Mouse (Mus musculus): ENCODE data around the gene Astn1.

Astn1 gene

DNA sequence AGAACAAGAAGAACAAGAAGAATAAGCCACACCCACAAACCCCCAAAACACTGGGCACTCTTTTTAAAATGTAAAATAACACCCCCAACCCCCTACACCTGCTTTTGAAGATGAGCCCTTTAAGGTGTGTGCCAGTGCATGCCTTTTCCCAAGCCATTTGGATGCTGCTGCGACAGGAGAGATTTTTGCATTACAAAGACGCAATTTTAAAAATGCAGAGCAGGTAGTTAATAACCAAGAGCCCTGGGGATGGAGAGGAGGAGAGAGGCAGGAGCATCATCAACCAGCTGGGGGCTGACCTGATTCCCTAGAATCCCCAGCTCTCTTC lies at the start of gene Astn1:
TSS of gene Astn1 (plus strand) at position 310 of the 328 bp plus-strand sequence.
- no peak for DNase-seq

- DNase-seq, result no peak
Observed at GRCm38 (mm10) chr1:158323325-158323724, 38.7 kb upstream of the Astn1 start.

GRCm38 (mm10) chr1:158328126-158328525 lies 33.9 kb upstream of the Astn1 start:
- DNase-seq, result no peak

DNA sequence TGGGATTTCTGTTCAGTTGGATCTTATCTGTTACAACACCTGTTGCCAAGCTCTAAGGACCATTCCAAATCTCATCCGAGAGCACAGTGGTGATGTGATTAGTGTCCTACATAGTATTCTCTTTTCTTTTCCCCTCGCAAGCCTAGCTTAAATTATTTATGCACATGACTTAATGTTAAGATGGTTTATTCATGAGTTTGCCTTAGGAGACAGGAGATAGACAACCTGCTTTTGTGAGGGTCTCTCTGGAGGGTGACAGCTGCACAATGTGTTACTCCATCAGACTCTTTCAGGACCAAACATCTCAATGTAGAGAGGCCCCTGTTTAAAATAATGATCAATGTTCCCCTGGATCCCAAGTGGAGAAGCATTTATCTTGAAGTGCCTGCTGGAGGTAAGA lies 33.2 kb upstream of the Astn1 start:
- no peak for DNase-seq

GRCm38 (mm10) chr1:158343243-158343714 lies 18.8 kb upstream of the Astn1 start:
- no peak for DNase-seq

GRCm38 (mm10) chr1:158353656-158354371 lies 8.3 kb upstream of the Astn1 start:
- no peak for DNase-seq

DNA sequence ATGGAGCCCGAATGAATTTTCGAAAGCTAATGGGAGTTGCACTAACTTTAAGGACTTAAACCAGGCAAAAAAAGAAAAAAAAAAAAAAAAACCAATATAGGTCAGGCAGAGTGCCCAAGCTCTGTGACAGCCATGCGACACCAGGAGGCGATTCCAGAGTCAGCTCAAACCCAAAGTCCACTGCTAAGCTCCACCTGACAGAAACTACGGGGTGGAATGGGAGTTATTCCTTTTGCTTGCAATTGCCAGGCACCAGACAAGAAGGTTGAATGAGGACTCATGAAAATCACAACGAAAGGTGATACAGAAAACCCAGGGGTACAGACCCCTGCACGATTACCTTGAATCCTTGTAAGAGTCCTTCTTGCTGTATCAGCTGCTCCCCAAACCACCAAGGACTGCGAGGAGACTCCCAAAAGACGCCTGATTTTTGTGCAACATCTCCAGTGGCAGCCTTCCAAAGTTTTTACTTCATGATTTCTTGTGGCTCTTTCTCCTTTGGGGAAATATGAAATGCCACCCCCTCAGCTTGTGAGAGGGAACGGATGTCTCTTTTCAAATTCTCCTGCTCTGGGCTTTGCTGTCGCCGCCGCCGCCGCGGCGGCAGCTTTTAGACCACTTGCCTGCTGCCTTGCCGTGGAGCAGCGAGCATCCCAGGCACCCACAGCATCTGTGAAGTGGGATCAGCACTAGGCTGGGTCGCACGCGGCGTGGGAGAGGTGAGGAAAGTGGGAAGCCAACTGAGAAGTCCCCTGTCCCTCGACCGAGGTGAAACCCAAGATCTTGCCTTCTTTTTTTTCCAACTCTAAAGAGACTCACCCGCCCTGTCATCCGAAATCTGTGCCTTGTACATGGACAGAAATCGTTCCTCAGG lies 6.7 kb upstream of the Astn1 start:
- no peak for DNase-seq

- DNase-seq, result no peak
Observed at GRCm38 (mm10) chr1:158356051-158356461, 6.0 kb upstream of the Astn1 start, which contains the start of gene Brinp2. Gene Brinp2 (minus strand): TSS chr1:158356326.

DNA sequence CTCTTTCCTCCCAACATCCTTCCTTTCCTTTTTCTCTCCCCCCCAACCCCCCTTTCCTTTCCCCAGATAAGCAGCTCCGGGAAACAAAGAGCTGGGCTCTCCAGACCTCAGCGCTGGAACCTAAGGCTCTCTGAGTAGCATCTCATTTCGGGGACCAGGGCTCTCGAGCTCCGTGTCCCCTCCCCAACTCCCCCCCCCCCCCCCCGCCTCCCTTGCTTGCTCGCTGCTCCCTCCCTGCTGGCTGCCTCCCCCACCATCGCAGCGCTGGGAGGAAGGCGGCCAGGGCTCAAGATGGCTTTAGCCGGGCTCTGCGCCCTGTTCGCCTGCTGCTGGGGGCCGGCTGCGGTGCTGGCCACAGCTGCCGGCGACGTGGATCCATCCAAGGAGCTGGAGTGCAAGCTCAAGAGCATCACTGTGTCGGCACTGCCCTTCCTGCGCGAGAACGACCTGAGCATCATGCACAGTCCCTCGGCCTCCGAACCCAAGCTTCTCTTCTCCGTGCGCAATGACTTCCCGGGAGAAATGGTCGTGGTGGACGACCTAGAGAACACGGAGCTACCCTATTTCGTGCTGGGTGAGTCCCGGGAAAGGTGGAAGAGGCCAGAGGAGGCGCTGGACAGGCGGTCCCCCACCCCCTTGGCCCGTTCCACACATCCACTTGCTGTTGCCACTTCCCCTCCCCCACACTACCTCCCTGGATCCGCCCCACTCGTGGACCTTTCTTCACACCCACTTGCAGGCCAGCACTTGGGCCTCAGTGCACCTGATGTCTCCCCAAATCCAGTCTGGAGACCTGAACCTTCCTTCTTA lies 424 bp downstream of the Astn1 start:
- no peak for DNase-seq

DNA sequence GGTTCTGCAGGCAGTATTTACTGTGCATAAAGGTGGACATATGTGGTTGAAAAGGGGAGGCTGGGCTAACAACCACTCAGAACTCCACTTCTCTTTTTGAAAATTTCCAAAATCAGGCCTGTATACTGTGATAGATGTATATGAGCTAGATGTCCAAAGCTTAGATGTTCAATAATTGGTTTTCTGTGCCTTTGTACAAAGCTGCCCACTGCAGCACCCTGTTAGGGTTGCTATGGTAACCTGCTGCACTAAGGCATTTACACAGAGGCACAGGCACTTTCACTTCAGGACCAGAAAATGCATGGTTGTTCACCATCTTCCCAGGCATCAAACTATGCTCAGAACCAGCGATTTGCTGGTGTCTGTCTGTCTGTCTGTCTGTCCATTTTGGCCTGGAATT lies 2.4 kb downstream of the Astn1 start:
- DNase-seq, result no peak

DNA sequence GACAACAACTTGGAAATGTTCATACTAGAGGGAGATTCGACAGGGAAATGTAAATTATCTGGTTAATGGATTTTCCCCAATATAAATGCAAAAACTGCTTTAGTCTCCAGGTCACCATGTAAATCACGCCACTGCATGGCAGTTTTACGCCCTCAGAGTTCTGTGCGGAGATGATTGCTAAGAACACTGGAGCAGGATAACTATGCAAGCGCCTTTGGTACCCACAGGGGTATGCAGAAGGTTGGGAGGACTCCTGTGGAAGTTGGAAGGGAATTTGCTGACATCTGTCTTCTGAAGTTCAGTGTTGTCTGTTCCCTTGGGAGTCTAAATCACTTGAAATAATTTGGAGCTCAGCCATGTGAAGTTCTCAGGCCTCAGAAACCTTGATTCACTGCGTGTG lies 20.2 kb downstream of the Astn1 start:
- DNase-seq, result no peak

- no peak for DNase-seq
Observed at GRCm38 (mm10) chr1:158383210-158383609, 21.1 kb downstream of the Astn1 start.

DNA sequence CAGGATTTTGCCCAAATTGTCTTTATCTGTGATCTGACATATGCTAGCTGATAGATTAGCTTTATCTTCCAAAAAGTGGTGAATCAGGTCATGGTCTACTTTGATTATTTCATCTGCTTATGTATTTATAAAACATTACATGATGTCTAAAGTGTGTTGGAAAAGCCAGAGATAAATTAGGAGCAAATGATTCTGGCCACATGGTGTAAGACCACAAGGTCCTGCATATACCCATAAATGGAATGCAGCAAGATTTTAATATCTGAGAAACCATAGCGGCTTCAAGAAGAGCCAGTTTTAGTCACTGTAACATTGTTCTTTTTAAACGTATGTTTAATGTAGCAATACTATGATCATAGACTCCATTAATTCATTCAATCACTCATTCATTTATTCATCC lies 23.2 kb downstream of the Astn1 start:
- no peak for DNase-seq

- no peak for DNase-seq
Observed at GRCm38 (mm10) chr1:158386781-158387180, 24.7 kb downstream of the Astn1 start.

- DNase-seq, result no peak
Observed at GRCm38 (mm10) chr1:158388995-158389394, 26.9 kb downstream of the Astn1 start.

- DNase-seq, result no peak
Observed at GRCm38 (mm10) chr1:158390693-158391092, 28.6 kb downstream of the Astn1 start.

DNA sequence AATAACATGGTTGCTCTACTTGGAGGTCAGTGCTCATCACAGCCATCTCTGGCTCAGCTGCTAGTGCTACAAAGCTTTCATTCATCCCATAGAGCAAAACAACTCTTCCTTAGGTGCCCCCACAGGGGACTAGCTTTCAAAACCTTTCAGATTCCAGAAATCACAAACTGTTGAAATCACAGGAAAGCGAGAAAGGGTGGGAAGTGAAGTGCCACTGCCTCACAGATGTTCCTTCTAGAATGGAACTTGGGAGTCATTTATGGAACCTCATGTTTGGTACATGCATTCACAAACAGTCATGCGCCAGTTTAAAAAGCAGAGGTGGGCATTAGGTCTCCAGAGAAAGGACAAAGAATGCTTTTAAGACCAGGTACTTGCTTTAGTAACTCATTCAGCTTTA lies 35.0 kb downstream of the Astn1 start:
- DNase-seq, result no peak

GRCm38 (mm10) chr1:158400898-158401297 lies 38.8 kb downstream of the Astn1 start:
- no peak for DNase-seq

- DNase-seq, result no peak
Observed at GRCm38 (mm10) chr1:158405899-158406769, 44.1 kb downstream of the Astn1 start.

GRCm38 (mm10) chr1:158408124-158408523 lies 46.1 kb downstream of the Astn1 start:
- no peak for DNase-seq

- no peak for DNase-seq
Observed at GRCm38 (mm10) chr1:158411146-158411545, 49.1 kb downstream of the Astn1 start.

GRCm38 (mm10) chr1:158414198-158414597 lies 52.1 kb downstream of the Astn1 start:
- no peak for DNase-seq
